Comparison of ENCODE assay signal across 8 mouse cellular contexts in the genomic region with DNA sequence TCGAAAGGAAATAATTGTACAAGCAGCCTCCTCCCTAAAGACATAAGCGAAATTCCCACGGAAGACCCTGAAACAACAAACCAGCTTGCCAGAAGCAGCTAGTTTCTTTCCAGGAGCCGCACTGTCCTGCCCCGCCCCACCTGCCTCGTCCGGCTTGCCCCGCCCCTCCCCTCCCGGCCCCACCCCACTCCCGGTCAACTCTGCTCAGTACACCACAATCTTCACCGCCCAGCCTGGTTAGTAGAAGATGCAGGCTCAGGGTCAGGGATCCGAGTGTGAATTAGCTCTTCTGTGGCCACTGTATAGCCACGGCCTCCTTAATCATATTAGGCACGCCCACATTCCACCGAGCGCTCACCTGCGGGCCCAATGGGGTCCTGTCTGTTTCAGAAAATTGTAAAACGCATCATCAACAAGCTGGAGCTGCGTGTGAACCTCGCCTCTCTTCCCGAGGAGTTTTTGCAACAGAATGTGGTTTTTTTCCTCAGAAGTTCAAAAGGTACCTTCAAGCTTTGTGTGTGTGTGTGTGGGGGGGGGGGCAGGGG. TPM values are rescaled to one million over a fixed set of nuclear protein-coding genes. Genes with fewer than 3 reads are reported as not detected.
DNase-seq lines count a peak whose midpoint lies in the region; ATAC-seq lines count a peak whose summit lies in the region.

No protein-coding gene starts in this region.

- peak overlapping the region; percentile 23 for H3K4me3 ChIP-seq in heart, embryonic 11.5 days (ENCODE audit: low read depth, low read length)
- peak overlapping the region; percentile 46 for H3K4me3 ChIP-seq in embryonic facial prominence, embryonic 10.5 days
- no peak overlapping the region; the same call in 1 of the 2 replicates for H3K4me3 ChIP-seq in midbrain, embryonic 13.5 days (replicated peaks)

- intact Hi-C loops in heart, postnatal 10 days (cut with DNase I) = no loop called here

- H3K9me3 ChIP-seq in heart, embryonic 11.5 days (replicated peaks; ENCODE audit: control insufficient read depth, low read length) = no peaks in the 10 kb centered on the region
- H3K9me3 ChIP-seq in embryonic facial prominence, embryonic 10.5 days = no peaks in the 10 kb centered on the region
- H3K9me3 ChIP-seq in midbrain, embryonic 13.5 days = no peaks in the 10 kb centered on the region

- no peaks in the 10 kb centered on the region; the same call in 1 of the 2 replicates for H3K27me3 ChIP-seq in heart, embryonic 11.5 days (ENCODE audit: control insufficient read depth, insufficient read depth, low read length)
- H3K27me3 ChIP-seq in embryonic facial prominence, embryonic 10.5 days (replicated peaks; ENCODE audit: low read depth, poor library complexity, severe bottlenecking) = peaks cover 7% of the 10 kb centered on the region; the same call in 1 of the 2 replicates
- H3K27me3 ChIP-seq in midbrain, embryonic 13.5 days = no peaks in the 10 kb centered on the region

- H3K36me3 ChIP-seq in heart, embryonic 11.5 days (ENCODE audit: control insufficient read depth, insufficient read depth, low read length) = no peaks in the 10 kb centered on the region
- no peaks in the 10 kb centered on the region for H3K36me3 ChIP-seq in embryonic facial prominence, embryonic 10.5 days (replicated peaks)
- 0 out of 2 replicates have a peak, but pooled peaks cover 3% of the 10 kb centered on the region for H3K36me3 ChIP-seq in midbrain, embryonic 13.5 days

- H3K4me2 ChIP-seq in heart, embryonic 11.5 days = peak overlapping the region; percentile 56
- peak overlapping the region; percentile 42 for H3K4me2 ChIP-seq in midbrain, embryonic 13.5 days (replicated peaks)

- H3K4me1 ChIP-seq in heart, embryonic 11.5 days (ENCODE audit: control insufficient read depth, insufficient read depth, low read length) = peaks cover 3% of the 10 kb centered on the region; the same call in 1 of the 2 replicates
- H3K4me1 ChIP-seq in embryonic facial prominence, embryonic 10.5 days = peaks cover 13% of the 10 kb centered on the region
- peaks cover 9% of the 10 kb centered on the region for H3K4me1 ChIP-seq in midbrain, embryonic 13.5 days (replicated peaks)

- no peak for DNase-seq in heart, postnatal 10 days
- peak; percentile 42 for DNase-seq in embryonic facial prominence, embryonic 10.5 days (ENCODE audit: low spot score)
- DNase-seq in kidney, adult 9 months = peak; percentile 11
- no peak for DNase-seq in right cerebral cortex, adult 2 months (ENCODE audit: low spot score in 2 of 2)
- no peak for DNase-seq in thymus, postnatal 10 days (ENCODE audit: low spot score in 2 of 2)
- no peak for DNase-seq in cerebellum, postnatal 25 days

- no peak overlapping the region for H3K27ac ChIP-seq in heart, embryonic 11.5 days (ENCODE audit: low read depth, low read length)
- H3K27ac ChIP-seq in embryonic facial prominence, embryonic 10.5 days (replicated peaks) = no peak overlapping the region
- no peak overlapping the region for H3K27ac ChIP-seq in midbrain, embryonic 13.5 days

- 14% methylated on average over 21 of the region's 21 CpGs for WGBS in heart, embryonic 11.5 days (ENCODE audit: insufficient replicate concordance)
- WGBS in embryonic facial prominence, embryonic 10.5 days = 15% methylated on average over 21 of the region's 21 CpGs
- WGBS in midbrain, embryonic 13.5 days = 13% methylated on average over 21 of the region's 21 CpGs

- H3K9ac ChIP-seq in heart, embryonic 11.5 days (ENCODE audit: low read depth, low read length) = no peak overlapping the region
- no peak overlapping the region for H3K9ac ChIP-seq in midbrain, embryonic 13.5 days (replicated peaks)

- ATAC-seq in heart, embryonic 11.5 days (replicated peaks; ENCODE audit: insufficient number of reproducible peaks, low FRiP score, low TSS enrichment) = 0 out of 2 replicates have a peak, but pooled peaks have one; percentile 65
- ATAC-seq in midbrain, embryonic 13.5 days = no peak

RNA-seq across cellular contexts. Expression of a gene that starts 4.8 kb away (rescaled TPM):
- polyA plus RNA-seq in heart, embryonic 11.5 days (2014; fragmentation: Nextera tagmentation; extraction: Ambion mirVana) = 0.03 and 0.04 TPM in 2 replicates
- under 1 TPM in 1 of 2 experiments, not detected in 1; 0.02 TPM for total RNA-seq in heart, postnatal 10 days (2021)
- polyA plus RNA-seq in embryonic facial prominence, embryonic 10.5 days (2016; fragmentation: Nextera tagmentation; extraction: Ambion mirVana) = 0.04 and 0.07 TPM in 2 replicates
- 0.08 and 0.13 TPM in 2 replicates for polyA plus RNA-seq in midbrain, embryonic 13.5 days (2015; fragmentation: Nextera tagmentation; extraction: Ambion mirVana)

Comparison
In these comparisons a context has a peak if more than half of its experiments do, and no peak if none do; other contexts are left out.
1. DNase-seq: peak in embryonic facial prominence, embryonic 10.5 days (single experiment) and kidney, adult 9 months (single experiment); none in heart, postnatal 10 days (0 of 2), right cerebral cortex, adult 2 months (0 of 2), thymus, postnatal 10 days (0 of 2) and cerebellum, postnatal 25 days (0 of 2).